Mouse (Mus musculus): ENCODE data around the gene 4930432M17Rik. TPM values are rescaled to one million over a fixed set of nuclear protein-coding genes. Genes with fewer than 3 reads are reported as not detected.

4930432M17Rik gene
- total and polyA plus RNA-seq, 3 experiments, result 0.16 TPM; not detected in 2

- no peak for TF ChIP-seq GATA2 (IDR thresholded peaks at IDR 0.05; ENCODE audit: borderline replicate concordance, low read depth, low read length)
- TF ChIP-seq TAL1 (conservative IDR thresholded peaks at IDR 0.05; ENCODE audit: low read depth, low read length), result no peak
- no peak for TF ChIP-seq CTCF (IDR thresholded peaks at IDR 0.05; ENCODE audit: low read depth, low read length)
- TF ChIP-seq GATA1 (IDR thresholded peaks at IDR 0.05; ENCODE audit: borderline replicate concordance, low read length), result no peak
- no peak for TF ChIP-seq POLR2AphosphoS5 (IDR thresholded peaks at IDR 0.05; ENCODE audit: insufficient replicate concordance, low read depth, low read length)
- DNase-seq (ENCODE audit: low spot score), result no peak
- no peak for ATAC-seq (ENCODE audit: extremely low read depth, insufficient number of reproducible peaks, low FRiP score, poor library complexity, severe bottlenecking)
These were observed 13.6 kb upstream of the 4930432M17Rik start for GRCm38 (mm10) chr3:121656922-121657321.

GRCm38 (mm10) chr3:121662705-121663469, 7.7 kb upstream of the 4930432M17Rik start:
- no peaks in the 10 kb centered on the region for H3K36me3 ChIP-seq (replicated peaks)
- ATAC-seq (ENCODE audit: extremely low read depth, insufficient number of reproducible peaks, low FRiP score, poor library complexity, severe bottlenecking), result no peak
- no peak overlapping the region for H3K4me3 ChIP-seq (ENCODE audit: low read depth, low read length)
- no peak for DNase-seq (ENCODE audit: low spot score)
- no peaks in the 10 kb centered on the region for H3K9me3 ChIP-seq (replicated peaks)
- no peaks in the 10 kb centered on the region for H3K4me1 ChIP-seq (ENCODE audit: insufficient read depth, low read depth, low read length)
- TF ChIP-seq POLR2AphosphoS5 (IDR thresholded peaks at IDR 0.05; ENCODE audit: insufficient replicate concordance, low read depth, low read length) (no peak), TAL1 (conservative IDR thresholded peaks at IDR 0.05; ENCODE audit: low read depth, low read length) (no peak), GATA2 (IDR thresholded peaks at IDR 0.05; ENCODE audit: borderline replicate concordance, low read depth, low read length) (no peak), CTCF (IDR thresholded peaks at IDR 0.05; ENCODE audit: low read depth, low read length) (no peak), GATA1 (IDR thresholded peaks at IDR 0.05; ENCODE audit: borderline replicate concordance, low read length) (no peak)
- peaks cover 13% of the 10 kb centered on the region for H3K27me3 ChIP-seq (ENCODE audit: insufficient read depth, low read length)

More at GRCm38 (mm10) chr3:121656922-121657321, 13.6 kb upstream of the 4930432M17Rik start:
- Histone ChIP-seq H3K4me3 (ENCODE audit: low read depth, low read length) (no peak overlapping the region), H3K4me1 (ENCODE audit: insufficient read depth, low read depth, low read length) (peaks cover 4% of the 10 kb centered on the region), H3K27me3 (ENCODE audit: insufficient read depth, low read length) (peaks cover 6% of the 10 kb centered on the region; the same call in 1 of the 2 replicates), H3K36me3 (replicated peaks) (no peaks in the 10 kb centered on the region), H3K9me3 (replicated peaks) (no peaks in the 10 kb centered on the region)

- no peaks in the 10 kb centered on the region for H3K9me3 ChIP-seq (replicated peaks)
- peaks cover 17% of the 10 kb centered on the region for H3K27me3 ChIP-seq (ENCODE audit: insufficient read depth, low read length)
- TF ChIP-seq POLR2AphosphoS5 (IDR thresholded peaks at IDR 0.05; ENCODE audit: insufficient replicate concordance, low read depth, low read length) (no peak), TAL1 (conservative IDR thresholded peaks at IDR 0.05; ENCODE audit: low read depth, low read length) (no peak), GATA2 (IDR thresholded peaks at IDR 0.05; ENCODE audit: borderline replicate concordance, low read depth, low read length) (no peak), GATA1 (IDR thresholded peaks at IDR 0.05; ENCODE audit: borderline replicate concordance, low read length) (no peak), CTCF (IDR thresholded peaks at IDR 0.05; ENCODE audit: low read depth, low read length) (no peak)
- no peak overlapping the region for H3K4me3 ChIP-seq (ENCODE audit: low read depth, low read length)
- ATAC-seq (ENCODE audit: extremely low read depth, insufficient number of reproducible peaks, low FRiP score, poor library complexity, severe bottlenecking), result no peak
- H3K4me1 ChIP-seq (ENCODE audit: insufficient read depth, low read depth, low read length), result no peaks in the 10 kb centered on the region
- DNase-seq (ENCODE audit: low spot score), result no peak
- H3K36me3 ChIP-seq (replicated peaks), result no peaks in the 10 kb centered on the region
These were observed 7.1 kb upstream of the 4930432M17Rik start for GRCm38 (mm10) chr3:121663470-121663847.

GRCm38 (mm10) chr3:121672135-121672790, 1.7 kb downstream of the 4930432M17Rik start:
- H3K27me3 ChIP-seq (ENCODE audit: insufficient read depth, low read length), result peaks cover 32% of the 10 kb centered on the region
- no peak overlapping the region for H3K4me3 ChIP-seq (ENCODE audit: low read depth, low read length)
- ATAC-seq (ENCODE audit: extremely low read depth, insufficient number of reproducible peaks, low FRiP score, poor library complexity, severe bottlenecking) (no peak), DNase-seq (ENCODE audit: low spot score) (no peak)
- no peaks in the 10 kb centered on the region for H3K4me1 ChIP-seq (ENCODE audit: insufficient read depth, low read depth, low read length)
- no peaks in the 10 kb centered on the region for H3K36me3 ChIP-seq (replicated peaks)
- H3K9me3 ChIP-seq (replicated peaks), result no peaks in the 10 kb centered on the region
- TF ChIP-seq POLR2AphosphoS5 (IDR thresholded peaks at IDR 0.05; ENCODE audit: insufficient replicate concordance, low read depth, low read length) (no peak), TAL1 (conservative IDR thresholded peaks at IDR 0.05; ENCODE audit: low read depth, low read length) (no peak), CTCF (IDR thresholded peaks at IDR 0.05; ENCODE audit: low read depth, low read length) (no peak), GATA2 (IDR thresholded peaks at IDR 0.05; ENCODE audit: borderline replicate concordance, low read depth, low read length) (no peak), GATA1 (IDR thresholded peaks at IDR 0.05; ENCODE audit: borderline replicate concordance, low read length) (no peak)

- no peak for TF ChIP-seq POLR2AphosphoS5 (IDR thresholded peaks at IDR 0.05; ENCODE audit: insufficient replicate concordance, low read depth, low read length)
- no peak for TF ChIP-seq TAL1 (conservative IDR thresholded peaks at IDR 0.05; ENCODE audit: low read depth, low read length)
- TF ChIP-seq GATA2 (IDR thresholded peaks at IDR 0.05; ENCODE audit: borderline replicate concordance, low read depth, low read length), result no peak
- TF ChIP-seq CTCF (IDR thresholded peaks at IDR 0.05; ENCODE audit: low read depth, low read length), result no peak
- TF ChIP-seq GATA1 (IDR thresholded peaks at IDR 0.05; ENCODE audit: borderline replicate concordance, low read length), result no peak
These were observed 8.4 kb downstream of the 4930432M17Rik start for GRCm38 (mm10) chr3:121678935-121679334.

GRCm38 (mm10) chr3:121679443-121679842, 8.9 kb downstream of the 4930432M17Rik start:
- Histone ChIP-seq H3K36me3 (replicated peaks) (no peaks in the 10 kb centered on the region), H3K9me3 (replicated peaks) (no peaks in the 10 kb centered on the region), H3K27me3 (ENCODE audit: insufficient read depth, low read length) (peaks cover 21% of the 10 kb centered on the region), H3K4me3 (ENCODE audit: low read depth, low read length) (no peak overlapping the region), H3K4me1 (ENCODE audit: insufficient read depth, low read depth, low read length) (no peaks in the 10 kb centered on the region; the same call in 1 of the 2 replicates)
- TF ChIP-seq CTCF (IDR thresholded peaks at IDR 0.05; ENCODE audit: low read depth, low read length) (no peak), GATA1 (IDR thresholded peaks at IDR 0.05; ENCODE audit: borderline replicate concordance, low read length) (no peak), TAL1 (conservative IDR thresholded peaks at IDR 0.05; ENCODE audit: low read depth, low read length) (no peak), POLR2AphosphoS5 (IDR thresholded peaks at IDR 0.05; ENCODE audit: insufficient replicate concordance, low read depth, low read length) (no peak), GATA2 (IDR thresholded peaks at IDR 0.05; ENCODE audit: borderline replicate concordance, low read depth, low read length) (no peak)
- ATAC-seq (ENCODE audit: extremely low read depth, insufficient number of reproducible peaks, low FRiP score, poor library complexity, severe bottlenecking) (no peak), DNase-seq (ENCODE audit: low spot score) (no peak)

More at GRCm38 (mm10) chr3:121678935-121679334, 8.4 kb downstream of the 4930432M17Rik start:
- no peaks in the 10 kb centered on the region for H3K9me3 ChIP-seq (replicated peaks)
- H3K27me3 ChIP-seq (ENCODE audit: insufficient read depth, low read length), result peaks cover 26% of the 10 kb centered on the region
- H3K36me3 ChIP-seq (replicated peaks), result no peaks in the 10 kb centered on the region
- no peak for DNase-seq (ENCODE audit: low spot score)
- H3K4me1 ChIP-seq (ENCODE audit: insufficient read depth, low read depth, low read length), result no peaks in the 10 kb centered on the region; the same call in 1 of the 2 replicates
- no peak overlapping the region for H3K4me3 ChIP-seq (ENCODE audit: low read depth, low read length)
- no peak for ATAC-seq (ENCODE audit: extremely low read depth, insufficient number of reproducible peaks, low FRiP score, poor library complexity, severe bottlenecking)

Data from G1E (cell line).